Mouse (Mus musculus): ENCODE data around the gene Lix1l. TPM values are rescaled to one million over a fixed set of nuclear protein-coding genes. Genes with fewer than 3 reads are reported as not detected.

Lix1l gene
- polyA plus RNA-seq, 1 experiment from 2014 or later: 6.7 TPM

GRCm38 (mm10) chr3:96673514-96673913 is 72.6 kb downstream of the Lix1l start:
- no peak for ATAC-seq (ENCODE audit: insufficient number of reproducible peaks, insufficient read depth, low FRiP score, low read depth)

GRCm38 (mm10) chr3:96674442-96674841 is 73.5 kb downstream of the Lix1l start:
- Histone ChIP-seq H3K27ac (replicated peaks in 1 of 2; ENCODE audit: control insufficient read depth in 1 of 2, insufficient read depth in 1 of 2, low read depth in 2 of 2, low read length in 2 of 2) (no peak overlapping the region), H3K9ac (ENCODE audit: low read length) (no peak overlapping the region), H3K4me3 (ENCODE audit: control insufficient read depth in 1 of 2, insufficient read depth in 1 of 2, low read depth in 1 of 2, low read length in 2 of 2) (no peak overlapping the region), H3K4me1 (ENCODE audit: control insufficient read depth in 2 of 2, insufficient read depth in 2 of 2, low read length in 2 of 2) (peaks cover 5 to 6% of the 10 kb centered on the region in 2 experiments; a peak in 3 of 4 replicates), H3K36me3 (ENCODE audit: control insufficient read depth, insufficient read depth, low read length) (no peaks in the 10 kb centered on the region), H3K27me3 (ENCODE audit: control insufficient read depth, insufficient read depth, low read length) (peaks cover under 1% of the 10 kb centered on the region; the same call in 1 of the 2 replicates), H3K9me3 (ENCODE audit: control insufficient read depth, low read length) (no peaks in the 10 kb centered on the region), H3K4me2 (ENCODE audit: low read length) (no peak overlapping the region)
- WGBS: 51% methylated on average over 8 of the region's 8 CpGs
- no peak for ATAC-seq (ENCODE audit: insufficient number of reproducible peaks, insufficient read depth, low FRiP score, low read depth)

More at GRCm38 (mm10) chr3:96673514-96673913, 72.6 kb downstream of the Lix1l start:
- Histone ChIP-seq H3K4me1 (ENCODE audit: control insufficient read depth in 2 of 2, insufficient read depth in 2 of 2, low read length in 2 of 2) (peaks cover 5 to 6% of the 10 kb centered on the region in 2 experiments; a peak in 3 of 4 replicates), H3K27ac (replicated peaks in 1 of 2; ENCODE audit: control insufficient read depth in 1 of 2, insufficient read depth in 1 of 2, low read depth in 2 of 2, low read length in 2 of 2) (no peak overlapping the region), H3K9me3 (ENCODE audit: control insufficient read depth, low read length) (no peaks in the 10 kb centered on the region), H3K9ac (ENCODE audit: low read length) (no peak overlapping the region), H3K36me3 (ENCODE audit: control insufficient read depth, insufficient read depth, low read length) (no peaks in the 10 kb centered on the region), H3K27me3 (ENCODE audit: control insufficient read depth, insufficient read depth, low read length) (no peaks in the 10 kb centered on the region), H3K4me3 (ENCODE audit: control insufficient read depth in 1 of 2, insufficient read depth in 1 of 2, low read depth in 1 of 2, low read length in 2 of 2) (no peak overlapping the region), H3K4me2 (ENCODE audit: low read length) (no peak overlapping the region)
- 71% methylated on average over 4 of the region's 4 CpGs for WGBS

- Histone ChIP-seq H3K4me1 (ENCODE audit: control insufficient read depth in 2 of 2, insufficient read depth in 2 of 2, low read length in 2 of 2) (peaks cover 3 to 5% of the 10 kb centered on the region in 2 experiments; a peak in 3 of 4 replicates), H3K36me3 (ENCODE audit: control insufficient read depth, insufficient read depth, low read length) (no peaks in the 10 kb centered on the region), H3K4me2 (ENCODE audit: low read length) (no peak overlapping the region), H3K9me3 (ENCODE audit: control insufficient read depth, low read length) (no peaks in the 10 kb centered on the region), H3K27me3 (ENCODE audit: control insufficient read depth, insufficient read depth, low read length) (peaks cover 8% of the 10 kb centered on the region), H3K27ac (replicated peaks in 1 of 2; ENCODE audit: control insufficient read depth in 1 of 2, insufficient read depth in 1 of 2, low read depth in 2 of 2, low read length in 2 of 2) (no peak overlapping the region), H3K9ac (ENCODE audit: low read length) (no peak overlapping the region), H3K4me3 (ENCODE audit: control insufficient read depth in 1 of 2, insufficient read depth in 1 of 2, low read depth in 1 of 2, low read length in 2 of 2) (no peak overlapping the region)
- 83% methylated on average over 3 of the region's 3 CpGs for WGBS
- ATAC-seq (ENCODE audit: insufficient number of reproducible peaks, insufficient read depth, low FRiP score, low read depth): no peak
Observed at GRCm38 (mm10) chr3:96675171-96675570, 74.2 kb downstream of the Lix1l start.

GRCm38 (mm10) chr3:96675690-96676089 is 74.7 kb downstream of the Lix1l start:
- ATAC-seq (ENCODE audit: insufficient number of reproducible peaks, insufficient read depth, low FRiP score, low read depth): no peak
- Histone ChIP-seq H3K9me3 (ENCODE audit: control insufficient read depth, low read length) (no peaks in the 10 kb centered on the region), H3K4me3 (ENCODE audit: control insufficient read depth in 1 of 2, insufficient read depth in 1 of 2, low read depth in 1 of 2, low read length in 2 of 2) (no peak overlapping the region), H3K27ac (replicated peaks in 1 of 2; ENCODE audit: control insufficient read depth in 1 of 2, insufficient read depth in 1 of 2, low read depth in 2 of 2, low read length in 2 of 2) (no peak overlapping the region), H3K36me3 (ENCODE audit: control insufficient read depth, insufficient read depth, low read length) (no peaks in the 10 kb centered on the region), H3K9ac (ENCODE audit: low read length) (no peak overlapping the region), H3K4me1 (ENCODE audit: control insufficient read depth in 2 of 2, insufficient read depth in 2 of 2, low read length in 2 of 2) (peaks cover 0 to under 1% of the 10 kb centered on the region in 2 experiments; a peak in 1 of 4 replicates), H3K4me2 (ENCODE audit: low read length) (no peak overlapping the region), H3K27me3 (ENCODE audit: control insufficient read depth, insufficient read depth, low read length) (peaks cover 13% of the 10 kb centered on the region)
- 57% methylated on average over 3 of the region's 3 CpGs for WGBS

Other genes with a start within 250 kb of the Lix1l start
- 0.66 and 1.0 TPM in 2 replicates for gene BC107364, start 148.8 kb upstream of the Lix1l start, polyA plus RNA-seq (2014; fragmentation: Nextera tagmentation; extraction: Ambion mirVana)
- 10.8 and 11.7 TPM in 2 replicates for gene Hfe2, start 76.0 kb upstream of the Lix1l start, polyA plus RNA-seq (2014; fragmentation: Nextera tagmentation; extraction: Ambion mirVana)
- gene Txnip, start 43.2 kb upstream of the Lix1l start, polyA plus RNA-seq (2014; fragmentation: Nextera tagmentation; extraction: Ambion mirVana): 257 and 262 TPM in 2 replicates
- gene Gm16253, start 24.2 kb upstream of the Lix1l start, polyA plus RNA-seq (2014; fragmentation: Nextera tagmentation; extraction: Ambion mirVana): 0.68 and 0.81 TPM in 2 replicates
- gene Polr3gl, start 7.0 kb upstream of the Lix1l start, polyA plus RNA-seq (2014; fragmentation: Nextera tagmentation; extraction: Ambion mirVana): 25.5 and 28.7 TPM in 2 replicates
- gene Ankrd34a, start 4.5 kb upstream of the Lix1l start, polyA plus RNA-seq (2014; fragmentation: Nextera tagmentation; extraction: Ambion mirVana): 8.4 and 8.5 TPM in 2 replicates
- gene Rbm8a, start 28.8 kb downstream of the Lix1l start, polyA plus RNA-seq (2014; fragmentation: Nextera tagmentation; extraction: Ambion mirVana): 90.0 and 91.7 TPM in 2 replicates
- 40.5 and 43.4 TPM in 2 replicates for gene Pex11b, start 34.2 kb downstream of the Lix1l start, polyA plus RNA-seq (2014; fragmentation: Nextera tagmentation; extraction: Ambion mirVana)
- gene Gm42957, start 34.3 kb downstream of the Lix1l start, polyA plus RNA-seq (2014; fragmentation: Nextera tagmentation; extraction: Ambion mirVana): 0.07 and 0.20 TPM in 2 replicates
- 1.3 TPM in 2 replicates for gene Itga10, start 44.4 kb downstream of the Lix1l start, polyA plus RNA-seq (2014; fragmentation: Nextera tagmentation; extraction: Ambion mirVana)
- 0.09 and 0.23 TPM in 2 replicates for gene Ankrd35, start 69.0 kb downstream of the Lix1l start, polyA plus RNA-seq (2014; fragmentation: Nextera tagmentation; extraction: Ambion mirVana)
- gene Pias3, start 95.2 kb downstream of the Lix1l start, polyA plus RNA-seq (2014; fragmentation: Nextera tagmentation; extraction: Ambion mirVana): 26.8 and 30.6 TPM in 2 replicates
- 8.0 and 8.8 TPM in 2 replicates for gene Nudt17, start 107.4 kb downstream of the Lix1l start, polyA plus RNA-seq (2014; fragmentation: Nextera tagmentation; extraction: Ambion mirVana)
- 27.0 and 27.1 TPM in 2 replicates for gene Polr3c, start 126.5 kb downstream of the Lix1l start, polyA plus RNA-seq (2014; fragmentation: Nextera tagmentation; extraction: Ambion mirVana)
- 41.2 and 42.0 TPM in 2 replicates for gene Rnf115, start 126.5 kb downstream of the Lix1l start, polyA plus RNA-seq (2014; fragmentation: Nextera tagmentation; extraction: Ambion mirVana)
- gene Pdzk1, start 228.1 kb downstream of the Lix1l start, polyA plus RNA-seq (2014; fragmentation: Nextera tagmentation; extraction: Ambion mirVana): not detected in 2 replicates
- gene Cd160, start 228.2 kb downstream of the Lix1l start, polyA plus RNA-seq (2014; fragmentation: Nextera tagmentation; extraction: Ambion mirVana): not detected in 2 replicates

Data from heart, embryonic 14.5 days (tissue).